Mouse (Mus musculus) kidney, embryonic 16.5 days (tissue): ENCODE data around the gene Vps72. TPM values are rescaled to one million over a fixed set of nuclear protein-coding genes. Genes with fewer than 3 reads are reported as not detected.

Experiments
- ATAC-seq: fragments of 200-750 bp; cut with Nextera tagmentation; 2 replicates; pipeline ENCODE4 v1.8.0; 2017; ENCODE audit warnings: moderate TSS enrichment; ENCODE audit not compliant: low FRiP score, low TSS enrichment
- H3K27ac ChIP-seq: fragments of 300-500 bp; sonication (generic); 2 replicates; pipeline ENCODE4 v1.5.1; 2014; ENCODE audit warnings: low read length
- H3K27me3 ChIP-seq: fragments of 300-500 bp; sonication (generic); 2 replicates; pipeline ENCODE4 v1.6.1; 2014; ENCODE audit warnings: low read length, control low read depth, mixed read lengths; ENCODE audit not compliant: insufficient read depth
- H3K36me3 ChIP-seq: fragments of 300-500 bp; sonication (generic); 2 replicates; pipeline ENCODE4 v1.6.1; 2014; ENCODE audit warnings: low read length, control low read depth, mixed read lengths; ENCODE audit not compliant: insufficient read depth
- H3K4me1 ChIP-seq: fragments of 300-500 bp; sonication (generic); 2 replicates; pipeline ENCODE4 v1.6.1; 2014; ENCODE audit warnings: low read length, control low read depth, mixed read lengths; ENCODE audit not compliant: insufficient read depth
- H3K4me2 ChIP-seq: fragments of 300-500 bp; sonication (generic); replicated peaks from 2 replicates; pipeline ENCODE4 v1.6.1; 2014; ENCODE audit warnings: low read depth, low read length
- H3K4me3 ChIP-seq: fragments of 300-500 bp; sonication (generic); 2 replicates; pipeline ENCODE4 v1.5.1; 2014; ENCODE audit warnings: mild to moderate bottlenecking, low read length
- H3K9ac ChIP-seq: fragments of 300-500 bp; sonication (generic); replicated peaks from 2 replicates; pipeline ENCODE4 v1.6.1; 2014; ENCODE audit warnings: low read length
- H3K9me3 ChIP-seq: fragments of 300-500 bp; sonication (generic); 2 replicates; pipeline ENCODE4 v1.6.1; 2016; ENCODE audit warnings: low read length, control low read depth
- WGBS: fragments of 180-500 bp; shearing (Covaris S2); extraction: QIAGEN DNeasy Blood & Tissue Kit; methylation state at CpG from one replicate; pipeline ENCODE4 v1.1.7; 2014; 5-methylcytosine and 5-hydroxymethylcytosine counted together
- polyA plus RNA-seq: library from polyadenylated mRNA; unstranded; fragments of >200 nt; fragmentation: Nextera tagmentation; extraction: Ambion mirVana; gene quantifications from 2 replicates; pipeline ENCODE4 v1.2.1, GENCODE M21; 2015

Vps72 gene
- polyA plus RNA-seq, 1 experiment from 2014 or later = 184 TPM

GRCm38 (mm10) chr3:95159987-95160963 is 49.5 kb downstream of the Vps72 start, which contains the start of gene Sema6c:
Sema6c (plus strand) TSS chr3:95160457.
- 0% methylated on average over 64 of the region's 66 CpGs for WGBS
- Histone ChIP-seq H3K36me3 (no peaks in the 10 kb centered on the region), H3K4me1 (peaks cover 23% of the 10 kb centered on the region), H3K4me2 (peak within 1 kb of the TSS; percentile 84), H3K9me3 (no peaks in the 10 kb centered on the region), H3K9ac (peak within 1 kb of the TSS; percentile 69), H3K27me3 (no peaks in the 10 kb centered on the region), H3K4me3 (peak within 1 kb of the TSS; percentile 68), H3K27ac (no peak within 1 kb of the TSS)
- peak; percentile 98 for ATAC-seq

GRCm38 (mm10) chr3:95161041-95161551 is 50.3 kb downstream of the Vps72 start:
- H3K9me3 ChIP-seq = no peaks in the 10 kb centered on the region
- peak overlapping the region; percentile 69 for H3K9ac ChIP-seq
- WGBS = 0% methylated on average over 28 of the region's 30 CpGs
- H3K4me3 ChIP-seq = peak overlapping the region; percentile 68
- H3K27ac ChIP-seq = no peak overlapping the region
- H3K27me3 ChIP-seq = no peaks in the 10 kb centered on the region
- peaks cover 23% of the 10 kb centered on the region for H3K4me1 ChIP-seq
- H3K36me3 ChIP-seq = no peaks in the 10 kb centered on the region
- ATAC-seq = peak; percentile 32
- peak overlapping the region; percentile 84 for H3K4me2 ChIP-seq

- Histone ChIP-seq H3K4me1 (peaks cover 23% of the 10 kb centered on the region), H3K4me3 (peak overlapping the region; percentile 68), H3K9me3 (no peaks in the 10 kb centered on the region), H3K4me2 (peak overlapping the region; percentile 84), H3K27me3 (no peaks in the 10 kb centered on the region), H3K36me3 (peaks cover under 1% of the 10 kb centered on the region; the same call in 1 of the 2 replicates), H3K9ac (peak overlapping the region; percentile 69), H3K27ac (no peak overlapping the region)
- ATAC-seq = no peak
- 9% methylated on average over 9 of the region's 9 CpGs for WGBS
These were observed 51.0 kb downstream of the Vps72 start for GRCm38 (mm10) chr3:95161618-95162344.

- H3K4me2 ChIP-seq = peak overlapping the region; percentile 84
- no peaks in the 10 kb centered on the region for H3K9me3 ChIP-seq
- ATAC-seq = no peak
- H3K36me3 ChIP-seq = peaks cover 6% of the 10 kb centered on the region; the same call in 1 of the 2 replicates
- 63% methylated on average over 2 of the region's 2 CpGs for WGBS
- H3K27ac ChIP-seq = no peak overlapping the region
- H3K27me3 ChIP-seq = no peaks in the 10 kb centered on the region
- H3K4me3 ChIP-seq = no peak overlapping the region
- peaks cover 23% of the 10 kb centered on the region for H3K4me1 ChIP-seq
- no peak overlapping the region for H3K9ac ChIP-seq
These were observed 51.5 kb downstream of the Vps72 start for GRCm38 (mm10) chr3:95162345-95162628.

DNA sequence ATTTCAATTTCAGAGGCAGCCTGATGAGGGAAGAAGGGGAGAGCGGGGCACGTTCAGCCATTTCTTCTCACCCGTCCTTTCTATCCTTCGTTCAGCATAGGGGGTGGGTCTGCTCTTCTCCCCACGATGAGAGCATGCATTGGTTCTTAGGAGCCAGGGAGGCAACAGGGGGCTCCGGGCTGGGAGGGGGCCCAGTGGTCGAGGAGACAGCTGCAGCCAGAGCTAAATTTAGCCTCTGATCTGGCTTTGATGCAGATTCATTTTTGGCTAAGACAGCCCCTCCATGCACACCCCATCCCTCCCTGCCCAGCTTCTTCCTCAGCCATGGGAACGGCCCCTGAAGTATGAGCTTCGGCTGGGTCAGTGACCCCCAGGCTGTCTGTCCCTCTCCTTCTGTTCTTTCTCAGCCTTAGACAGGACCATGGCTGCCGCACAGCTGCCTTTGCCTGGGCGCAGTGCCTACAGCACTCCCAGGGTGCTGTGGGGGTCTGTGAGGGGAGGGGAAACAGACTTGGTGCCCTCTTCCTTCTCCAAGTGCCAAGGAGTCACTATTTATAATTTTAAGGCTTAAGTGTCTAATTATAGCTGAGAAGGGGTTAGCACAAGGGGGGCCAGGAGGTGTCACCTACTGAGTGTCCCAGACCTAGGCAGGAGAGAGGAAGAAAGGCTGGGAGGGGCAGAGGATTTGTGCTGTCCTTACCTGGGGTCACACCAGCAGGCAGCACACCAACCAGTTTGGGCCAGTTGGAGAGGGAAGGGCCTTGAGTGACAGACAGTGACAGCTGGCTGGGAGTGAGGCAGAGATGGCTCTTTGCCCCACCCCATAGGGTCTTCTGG is 52.8 kb downstream of the Vps72 start:
- peaks cover 6% of the 10 kb centered on the region; the same call in 1 of the 2 replicates for H3K36me3 ChIP-seq
- no peak overlapping the region for H3K4me2 ChIP-seq
- no peaks in the 10 kb centered on the region for H3K27me3 ChIP-seq
- H3K9me3 ChIP-seq = no peaks in the 10 kb centered on the region
- no peak overlapping the region for H3K9ac ChIP-seq
- H3K27ac ChIP-seq = no peak overlapping the region
- WGBS = 62% methylated on average over 11 of the region's 11 CpGs
- H3K4me3 ChIP-seq = no peak overlapping the region
- ATAC-seq = no peak
- H3K4me1 ChIP-seq = peaks cover 23% of the 10 kb centered on the region

DNA sequence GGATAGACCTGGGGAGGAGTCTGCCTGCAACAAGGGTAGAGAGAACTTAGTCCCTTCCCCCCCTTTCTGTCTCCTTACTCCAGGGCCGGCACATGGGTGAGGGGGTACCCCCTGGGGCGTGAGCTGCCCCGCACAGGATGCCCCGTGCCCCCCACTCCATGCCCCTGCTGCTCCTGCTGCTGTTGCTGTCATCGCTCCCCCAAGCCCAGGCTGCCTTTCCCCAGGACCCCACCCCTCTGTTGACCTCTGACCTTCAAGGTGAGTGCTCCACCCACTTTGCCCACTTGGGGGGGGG is 53.4 kb downstream of the Vps72 start:
- no peak overlapping the region for H3K9ac ChIP-seq
- WGBS = 77% methylated on average over 5 of the region's 5 CpGs
- ATAC-seq = no peak
- H3K4me1 ChIP-seq = peaks cover 23% of the 10 kb centered on the region
- no peak overlapping the region for H3K4me2 ChIP-seq
- H3K4me3 ChIP-seq = no peak overlapping the region
- H3K27me3 ChIP-seq = no peaks in the 10 kb centered on the region
- H3K36me3 ChIP-seq = peaks cover 6% of the 10 kb centered on the region; the same call in 1 of the 2 replicates
- no peak overlapping the region for H3K27ac ChIP-seq
- H3K9me3 ChIP-seq = no peaks in the 10 kb centered on the region

GRCm38 (mm10) chr3:95164840-95165239 is 54.0 kb downstream of the Vps72 start:
- WGBS = 81% methylated on average over 5 of the region's 5 CpGs
- no peak overlapping the region for H3K9ac ChIP-seq
- peaks cover 18% of the 10 kb centered on the region for H3K4me1 ChIP-seq
- ATAC-seq = no peak
- peaks cover 12% of the 10 kb centered on the region; the same call in 1 of the 2 replicates for H3K36me3 ChIP-seq
- no peak overlapping the region for H3K4me3 ChIP-seq
- H3K4me2 ChIP-seq = no peak overlapping the region
- peaks cover under 1% of the 10 kb centered on the region; the same call in 1 of the 2 replicates for H3K27me3 ChIP-seq
- H3K27ac ChIP-seq = no peak overlapping the region
- no peaks in the 10 kb centered on the region for H3K9me3 ChIP-seq

DNA sequence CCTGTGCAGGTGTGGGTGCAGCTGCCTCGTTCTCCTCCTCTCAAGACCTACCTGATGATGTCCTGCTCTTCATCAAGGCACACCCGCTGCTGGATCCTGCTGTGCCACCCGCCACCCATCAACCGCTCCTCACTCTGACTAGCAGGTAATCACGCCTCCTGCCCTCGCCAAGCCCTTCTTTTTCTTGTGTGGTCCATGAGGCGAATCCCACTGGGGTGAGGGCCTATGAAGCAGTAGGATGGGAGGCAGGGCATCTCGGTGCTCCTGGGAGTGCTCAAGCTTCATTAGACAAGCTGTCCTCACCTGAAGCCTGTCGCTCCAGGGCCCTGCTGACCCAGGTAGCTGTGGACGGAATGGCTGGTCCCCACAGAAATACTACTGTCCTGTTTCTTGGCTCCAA is 59.2 kb downstream of the Vps72 start:
- Histone ChIP-seq H3K4me2 (no peak overlapping the region), H3K4me3 (no peak overlapping the region), H3K4me1 (peaks cover 13% of the 10 kb centered on the region; the same call in 1 of the 2 replicates), H3K9me3 (no peaks in the 10 kb centered on the region), H3K27me3 (peaks cover 25% of the 10 kb centered on the region), H3K36me3 (peaks cover 33% of the 10 kb centered on the region), H3K9ac (no peak overlapping the region), H3K27ac (no peak overlapping the region)
- 93% methylated on average over 10 of the region's 10 CpGs for WGBS
- no peak for ATAC-seq

DNA sequence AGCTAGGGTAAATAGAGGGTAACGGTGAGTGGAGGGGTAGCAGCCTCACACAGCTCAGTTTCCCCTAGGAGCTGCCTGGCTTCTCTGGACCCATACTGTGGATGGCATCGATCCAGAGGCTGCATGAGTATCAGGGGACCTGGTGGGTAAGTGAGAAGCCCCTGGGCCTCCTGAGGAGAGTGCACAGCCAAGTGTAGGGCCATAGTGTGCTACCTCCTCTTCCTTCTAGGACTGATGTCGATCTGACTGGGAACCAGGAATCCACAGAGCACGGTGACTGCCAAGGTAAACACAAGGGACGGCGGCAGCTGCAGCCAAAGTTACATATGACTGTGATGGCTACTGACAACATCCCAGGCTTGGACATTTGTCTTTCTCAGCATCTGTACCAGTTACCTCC is 60.3 kb downstream of the Vps72 start:
- no peak for ATAC-seq
- 67% methylated on average over 6 of the region's 6 CpGs for WGBS
- Histone ChIP-seq H3K4me3 (no peak overlapping the region), H3K4me2 (no peak overlapping the region), H3K9ac (no peak overlapping the region), H3K9me3 (no peaks in the 10 kb centered on the region), H3K27me3 (peaks cover 25% of the 10 kb centered on the region), H3K36me3 (peaks cover 33% of the 10 kb centered on the region), H3K27ac (no peak overlapping the region), H3K4me1 (peaks cover 13% of the 10 kb centered on the region; the same call in 1 of the 2 replicates)
